Mouse (Mus musculus) liver, embryonic 14.5 days (tissue): ENCODE data around the gene Zfp760.
"Not testable (repeated sequence)": the region's sequence is repeated elsewhere in the genome, so short reads cannot be mapped to it uniquely, and the experiment has no call there.

Experiments used
- CTCF ChIP-seq: IDR thresholded peaks from 2 replicates; pipeline ENCODE4 v1.5.1; 2016; ENCODE audit warnings: antibody characterized with exemption, low read depth, control low read depth
- EP300 ChIP-seq: IDR thresholded peaks from 2 replicates; pipeline ENCODE4 v1.6.1; 2016; ENCODE audit warnings: antibody characterized with exemption, low read depth

- TF ChIP-seq CTCF, result not testable (repeated sequence)
- TF ChIP-seq EP300, result peak; percentile 68
Measured at GRCm38 (mm10) chr17:21678826-21679225, 28.7 kb upstream of the Zfp760 start.
